Mouse (Mus musculus) lung, embryonic 14.5 days (tissue): ENCODE measurements around the gene Ednra. TPM values are rescaled to one million over a fixed set of nuclear protein-coding genes. Genes with fewer than 3 reads are reported as not detected.
A peak's percentile ranks its signal among the peaks of the same experiment; 100 is the strongest.

Experiments used
- ATAC-seq: fragments of 200-750 bp; cut with Nextera tagmentation; 2 replicates; pipeline ENCODE4 v1.8.0; 2017; ENCODE audit warnings: mild to moderate bottlenecking, moderate TSS enrichment, moderate library complexity; ENCODE audit not compliant: insufficient read depth
- DNase-seq: peaks from one replicate; pipeline ENCODE4 v3.0.0-alpha.2; 2015
- H3K27ac ChIP-seq: fragments of 300-500 bp; sonication (generic); 2 replicates; pipeline ENCODE4 v1.5.1; 2014; ENCODE audit warnings: low read depth, mild to moderate bottlenecking, moderate library complexity
- H3K27me3 ChIP-seq: fragments of 300-500 bp; sonication (generic); 2 replicates; pipeline ENCODE4 v1.6.1; 2014; ENCODE audit warnings: low read length, control low read depth; ENCODE audit not compliant: insufficient read depth
- H3K36me3 ChIP-seq: fragments of 300-500 bp; sonication (generic); 2 replicates; pipeline ENCODE4 v1.6.1; 2014; ENCODE audit warnings: control low read depth; ENCODE audit not compliant: insufficient read depth
- H3K4me1 ChIP-seq: fragments of 300-500 bp; sonication (generic); 2 replicates; pipeline ENCODE4 v1.6.1; 2014; ENCODE audit warnings: antibody characterized with exemption, control low read depth; ENCODE audit not compliant: insufficient read depth
- H3K4me2 ChIP-seq: fragments of 300-500 bp; sonication (generic); 2 replicates; pipeline ENCODE4 v1.6.1; 2014; ENCODE audit warnings: mild to moderate bottlenecking
- H3K4me3 ChIP-seq: fragments of 300-500 bp; sonication (generic); 2 replicates; pipeline ENCODE4 v1.5.1; 2014; ENCODE audit warnings: low read depth, low read length
- H3K9ac ChIP-seq: fragments of 300-500 bp; sonication (generic); 2 replicates; pipeline ENCODE4 v1.6.1; 2014
- H3K9me3 ChIP-seq: fragments of 300-500 bp; sonication (generic); 2 replicates; pipeline ENCODE4 v1.6.1; 2016; ENCODE audit warnings: low read depth, low read length, control low read depth
- CTCF ChIP-seq: IDR thresholded peaks from 2 replicates; pipeline ENCODE4 v1.5.1; 2016; ENCODE audit warnings: antibody characterized with exemption, low read depth
- WGBS: fragments of 180-500 bp; shearing (Covaris S2); extraction: QIAGEN DNeasy Blood & Tissue Kit; methylation state at CpG from one replicate; pipeline ENCODE4 v1.1.7; 2014; 5-methylcytosine and 5-hydroxymethylcytosine counted together
- polyA plus RNA-seq: library from polyadenylated mRNA; unstranded; fragments of >200 nt; fragmentation: Nextera tagmentation; extraction: Ambion mirVana; gene quantifications from 2 replicates; pipeline ENCODE4 v1.2.1, GENCODE M21; 2014

The Ednra gene
- 140 and 147 TPM in 2 replicates for polyA plus RNA-seq

DNA sequence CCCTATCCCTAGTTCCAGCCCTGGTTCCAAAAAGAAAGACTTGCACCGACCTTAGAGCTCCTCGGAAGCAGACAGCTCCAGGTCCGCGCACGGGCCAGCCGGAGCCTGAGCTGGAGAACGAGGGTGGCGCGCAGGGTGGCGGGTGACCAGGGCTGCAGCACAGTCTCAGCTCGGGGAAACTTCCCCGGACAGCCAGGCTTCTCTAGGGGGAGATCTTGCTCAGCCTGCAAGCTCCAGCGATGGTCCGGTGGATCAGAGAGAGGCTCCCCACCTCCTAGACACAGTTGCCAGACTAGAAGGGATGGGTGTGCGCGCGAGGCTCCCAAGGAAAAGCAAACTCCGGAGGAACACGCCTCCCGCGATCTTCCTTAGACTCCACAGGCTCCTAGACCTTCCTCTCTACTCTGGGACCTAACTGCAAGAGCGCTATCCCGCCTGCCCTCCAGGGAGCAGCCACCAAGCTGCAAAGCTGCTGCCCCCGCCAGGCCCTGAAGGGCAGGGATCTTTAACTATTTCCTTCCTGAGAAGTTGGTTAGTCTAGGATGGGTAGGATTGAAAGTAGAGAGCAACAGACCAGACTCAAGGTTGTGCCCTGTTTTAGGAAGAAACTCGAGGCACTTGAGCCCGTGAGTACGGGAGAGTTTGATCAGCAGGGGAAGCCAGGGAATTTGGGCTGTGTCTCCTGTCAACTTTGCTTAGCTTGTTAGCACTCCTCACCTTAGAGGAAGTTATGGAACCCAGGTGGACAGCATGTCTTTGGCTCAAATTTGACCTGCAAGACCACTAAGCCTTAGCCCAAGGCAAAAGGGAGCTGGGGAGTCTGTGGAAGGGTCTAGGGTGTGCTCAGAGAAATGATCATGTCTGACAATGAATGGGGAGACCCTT lies at the start of gene Ednra:
Gene Ednra (minus strand): TSS at position 419 of the 885 bp plus-strand sequence.
- peak; percentile 70 for TF ChIP-seq CTCF
- H3K27ac ChIP-seq, result peak within 1 kb of the TSS; percentile 99
- WGBS, result under 1% methylated on average over 27 of the region's 27 CpGs
- peaks cover 11% of the 10 kb centered on the region for H3K36me3 ChIP-seq
- peak; percentile 92 for DNase-seq
- no peaks in the 10 kb centered on the region for H3K27me3 ChIP-seq
- peak within 1 kb of the TSS; percentile 73 for H3K4me3 ChIP-seq
- H3K9me3 ChIP-seq, result no peaks in the 10 kb centered on the region
- peaks cover 20% of the 10 kb centered on the region; the same call in 1 of the 2 replicates for H3K4me1 ChIP-seq
- H3K9ac ChIP-seq, result peak within 1 kb of the TSS; percentile 85
- ATAC-seq, result peak; percentile 92
- H3K4me2 ChIP-seq, result peak within 1 kb of the TSS; percentile 61

DNA sequence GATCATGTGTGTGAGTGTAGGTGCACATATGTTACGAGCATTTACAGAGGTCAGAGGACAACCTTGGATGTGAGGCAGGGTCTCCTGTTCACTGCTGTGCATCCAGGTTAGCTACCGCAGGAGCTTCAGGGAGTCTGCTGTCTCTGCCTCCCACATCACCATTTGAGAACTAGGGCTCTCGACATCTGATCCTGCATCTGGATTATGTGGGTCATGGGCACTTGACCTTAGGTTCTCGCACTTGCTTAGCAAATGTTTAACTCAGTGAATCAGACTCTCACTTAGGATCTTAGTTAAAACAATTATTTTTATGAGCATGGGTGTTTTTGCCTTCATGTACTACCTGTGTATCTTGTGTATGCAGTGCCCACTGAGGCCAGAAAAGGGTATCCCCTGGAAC lies 49.6 kb upstream of the Ednra start:
- Histone ChIP-seq H3K4me3 (no peak overlapping the region), H3K27me3 (no peaks in the 10 kb centered on the region), H3K36me3 (no peaks in the 10 kb centered on the region), H3K27ac (no peak overlapping the region), H3K9ac (no peak overlapping the region), H3K4me2 (no peak overlapping the region), H3K4me1 (0 out of 2 replicates have a peak, but pooled peaks cover 5% of the 10 kb centered on the region), H3K9me3 (peaks cover 2% of the 10 kb centered on the region; the same call in 1 of the 2 replicates)
- DNase-seq (no peak), ATAC-seq (no peak)
- TF ChIP-seq CTCF, result no peak
- 66% methylated on average over 4 of the region's 4 CpGs for WGBS

DNA sequence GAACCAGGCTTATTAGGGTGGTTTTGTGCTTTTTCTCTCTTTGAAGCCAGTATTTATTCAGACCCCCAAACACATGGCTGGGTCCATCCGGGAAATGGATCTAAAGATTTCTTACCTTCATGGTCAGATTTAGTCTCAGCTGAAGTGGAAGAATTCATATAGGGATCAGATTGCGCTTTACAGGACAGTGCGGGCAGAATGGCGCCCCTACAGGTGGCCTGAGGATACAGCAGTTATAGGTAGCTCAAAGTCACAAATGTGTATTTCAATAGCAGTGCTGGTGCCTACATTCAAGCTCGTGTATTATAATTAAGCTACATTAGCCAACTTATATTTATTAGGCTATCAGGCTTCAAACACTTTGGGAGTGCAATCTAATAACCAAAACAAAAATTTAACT lies 49.0 kb upstream of the Ednra start:
- no peak for ATAC-seq
- peak; percentile 31 for DNase-seq
- peak; percentile 62 for TF ChIP-seq CTCF

GRCm38 (mm10) chr8:77772210-77772886 lies 48.1 kb upstream of the Ednra start:
- 0 out of 2 replicates have a peak, but pooled peaks cover 5% of the 10 kb centered on the region for H3K4me1 ChIP-seq
- H3K4me3 ChIP-seq, result no peak overlapping the region
- H3K36me3 ChIP-seq, result no peaks in the 10 kb centered on the region
- TF ChIP-seq CTCF, result no peak
- H3K9ac ChIP-seq, result no peak overlapping the region
- no peak overlapping the region for H3K4me2 ChIP-seq
- 11% methylated on average over 5 of the region's 5 CpGs for WGBS
- no peaks in the 10 kb centered on the region for H3K27me3 ChIP-seq
- H3K27ac ChIP-seq, result peak overlapping the region; percentile 59; the same call in 1 of the 2 replicates
- DNase-seq (peak; percentile 94), ATAC-seq (peak; percentile 90)
- H3K9me3 ChIP-seq, result peaks cover 2% of the 10 kb centered on the region; the same call in 1 of the 2 replicates

More for the DNA sequence above, 49.0 kb upstream of the Ednra start:
- H3K27me3 ChIP-seq, result no peaks in the 10 kb centered on the region
- H3K27ac ChIP-seq, result no peak overlapping the region
- peaks cover 2% of the 10 kb centered on the region; the same call in 1 of the 2 replicates for H3K9me3 ChIP-seq
- 0 out of 2 replicates have a peak, but pooled peaks cover 5% of the 10 kb centered on the region for H3K4me1 ChIP-seq
- H3K36me3 ChIP-seq, result no peaks in the 10 kb centered on the region
- no peak overlapping the region for H3K4me2 ChIP-seq
- no peak overlapping the region for H3K9ac ChIP-seq
- 75% methylated on average over 5 of the region's 5 CpGs for WGBS
- H3K4me3 ChIP-seq, result no peak overlapping the region

- Histone ChIP-seq H3K27ac (no peak overlapping the region), H3K9ac (no peak overlapping the region), H3K4me3 (no peak overlapping the region), H3K36me3 (no peaks in the 10 kb centered on the region), H3K4me2 (no peak overlapping the region), H3K27me3 (no peaks in the 10 kb centered on the region), H3K4me1 (0 out of 2 replicates have a peak, but pooled peaks cover 5% of the 10 kb centered on the region), H3K9me3 (peaks cover 2% of the 10 kb centered on the region; the same call in 1 of the 2 replicates)
- TF ChIP-seq CTCF, result no peak
- ATAC-seq, result no peak
- DNase-seq, result no peak
- 60% methylated on average over 3 of the region's 3 CpGs for WGBS
Observed at GRCm38 (mm10) chr8:77770966-77771365, 46.7 kb upstream of the Ednra start.

- Histone ChIP-seq H3K4me1 (0 out of 2 replicates have a peak, but pooled peaks cover 5% of the 10 kb centered on the region), H3K4me2 (no peak overlapping the region), H3K27me3 (no peaks in the 10 kb centered on the region), H3K9me3 (peaks cover 2% of the 10 kb centered on the region; the same call in 1 of the 2 replicates), H3K4me3 (no peak overlapping the region), H3K9ac (no peak overlapping the region), H3K27ac (no peak overlapping the region), H3K36me3 (no peaks in the 10 kb centered on the region)
- DNase-seq (no peak), ATAC-seq (no peak)
- TF ChIP-seq CTCF, result no peak
- 89% methylated on average over 5 of the region's 5 CpGs for WGBS
Observed at GRCm38 (mm10) chr8:77768916-77769315, 44.7 kb upstream of the Ednra start.
